Mouse (Mus musculus) regulatory T cell (primary cell): ENCODE results near the gene Lrrc8a.

Experiments
- in situ Hi-C: fragments of 300-600 bp; cut with MboI, MseI; formaldehyde crosslinking; loops from one replicate; pipeline ENCODE4 v1.15.1; 2025; ENCODE audit warnings: high pct_unique_total_duplicates

Gene Lrrc8a

GRCm38 (mm10) chr2:30238906-30239465, 1.5 kb downstream of the Lrrc8a start:
- in situ Hi-C loops: no loop called here

DNA sequence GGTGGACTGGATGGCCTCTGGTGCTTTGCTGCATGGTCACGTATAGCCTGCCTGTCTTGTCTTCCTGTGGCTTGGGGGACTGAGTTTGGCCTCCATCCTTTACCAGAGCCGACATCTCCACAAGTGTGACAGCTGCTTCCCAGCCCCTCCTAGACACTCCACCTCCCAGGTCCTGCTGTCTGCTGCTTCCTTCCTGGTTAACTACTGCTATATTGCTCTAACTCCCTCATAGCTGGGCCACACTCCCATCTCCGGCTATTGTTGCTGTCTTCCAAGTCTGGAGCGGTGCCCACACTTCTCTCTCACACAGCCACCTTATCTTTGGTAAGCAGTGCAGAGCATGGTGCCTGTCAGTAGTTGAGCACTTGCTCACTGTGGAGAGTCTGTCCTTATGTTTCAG, 2.3 kb downstream of the Lrrc8a start:
- in situ Hi-C loops: no loop called here

GRCm38 (mm10) chr2:30240267-30240666, 2.8 kb downstream of the Lrrc8a start, which contains the start of gene Gm28035:
Gm28035 (plus strand) TSS chr2:30240567.
- in situ Hi-C loops: no loop called here

DNA sequence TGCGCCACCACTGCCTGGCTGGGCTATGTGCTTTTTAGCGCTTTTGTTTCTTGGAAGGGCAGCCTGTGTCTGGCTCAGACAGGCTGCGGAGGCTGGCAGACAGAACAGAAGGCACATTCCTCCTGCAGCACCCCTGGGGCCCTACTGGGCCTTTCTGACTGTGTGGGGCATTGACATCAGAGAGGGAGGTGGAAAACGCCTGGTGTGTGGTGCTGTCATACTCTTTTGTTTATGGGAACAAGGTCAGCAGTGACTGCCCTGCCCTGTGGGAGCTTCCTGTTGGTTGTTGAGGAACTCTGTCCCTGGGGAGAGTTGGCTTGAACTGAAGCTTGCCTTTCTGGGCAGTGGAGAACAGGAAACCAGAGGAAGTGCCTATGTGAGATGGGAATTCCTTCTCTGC, 5.0 kb downstream of the Lrrc8a start:
- in situ Hi-C loops: no loop called here

GRCm38 (mm10) chr2:30243391-30243790, 5.9 kb downstream of the Lrrc8a start:
- in situ Hi-C loops: no loop called here

GRCm38 (mm10) chr2:30244595-30245178, 7.2 kb downstream of the Lrrc8a start:
- in situ Hi-C loops: no loop called here

- in situ Hi-C loops: no loop called here
These were observed 9.5 kb downstream of the Lrrc8a start for GRCm38 (mm10) chr2:30247036-30247435.

DNA sequence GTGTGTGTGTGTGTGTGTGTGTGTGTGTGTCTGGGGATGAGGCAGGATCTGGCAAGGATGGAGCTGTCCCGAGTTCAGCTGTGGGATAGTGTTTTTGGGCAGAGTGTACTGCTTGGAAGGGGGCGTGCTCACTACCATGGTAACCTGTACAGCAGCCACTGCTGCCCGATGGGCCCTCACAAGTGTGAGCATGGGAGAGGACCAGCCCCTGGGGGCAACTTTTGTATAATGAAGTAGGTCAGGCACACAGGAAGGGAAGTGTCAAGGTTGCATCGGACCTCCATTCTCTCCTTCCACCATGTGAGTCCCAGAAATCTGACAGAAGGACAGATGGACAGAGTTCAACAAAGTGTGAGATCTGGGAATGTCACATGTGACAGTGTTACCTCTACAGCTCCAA, 10.2 kb downstream of the Lrrc8a start:
- in situ Hi-C loops: no loop called here

DNA sequence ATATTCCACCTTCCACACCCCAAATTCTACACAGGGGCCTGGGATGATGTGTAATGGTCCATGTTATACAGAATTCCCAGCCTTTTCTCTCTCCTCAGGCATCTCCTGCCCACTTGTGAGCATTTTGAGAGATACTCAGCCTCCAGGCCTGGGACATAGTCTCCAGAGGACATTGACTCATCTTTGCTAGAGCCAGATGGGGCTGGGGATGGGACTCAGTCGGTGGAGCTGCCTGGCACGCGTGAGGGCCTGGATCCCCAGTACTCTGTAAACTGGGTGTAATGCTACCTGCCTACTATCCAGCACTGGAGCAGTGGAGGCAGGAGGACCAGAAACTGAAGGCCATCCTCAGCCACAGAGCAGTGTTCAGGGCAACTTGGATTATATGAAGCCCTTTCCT, 11.7 kb downstream of the Lrrc8a start:
- in situ Hi-C loops: no loop called here

GRCm38 (mm10) chr2:30250166-30251128, 12.9 kb downstream of the Lrrc8a start:
- in situ Hi-C loops: no loop called here

DNA sequence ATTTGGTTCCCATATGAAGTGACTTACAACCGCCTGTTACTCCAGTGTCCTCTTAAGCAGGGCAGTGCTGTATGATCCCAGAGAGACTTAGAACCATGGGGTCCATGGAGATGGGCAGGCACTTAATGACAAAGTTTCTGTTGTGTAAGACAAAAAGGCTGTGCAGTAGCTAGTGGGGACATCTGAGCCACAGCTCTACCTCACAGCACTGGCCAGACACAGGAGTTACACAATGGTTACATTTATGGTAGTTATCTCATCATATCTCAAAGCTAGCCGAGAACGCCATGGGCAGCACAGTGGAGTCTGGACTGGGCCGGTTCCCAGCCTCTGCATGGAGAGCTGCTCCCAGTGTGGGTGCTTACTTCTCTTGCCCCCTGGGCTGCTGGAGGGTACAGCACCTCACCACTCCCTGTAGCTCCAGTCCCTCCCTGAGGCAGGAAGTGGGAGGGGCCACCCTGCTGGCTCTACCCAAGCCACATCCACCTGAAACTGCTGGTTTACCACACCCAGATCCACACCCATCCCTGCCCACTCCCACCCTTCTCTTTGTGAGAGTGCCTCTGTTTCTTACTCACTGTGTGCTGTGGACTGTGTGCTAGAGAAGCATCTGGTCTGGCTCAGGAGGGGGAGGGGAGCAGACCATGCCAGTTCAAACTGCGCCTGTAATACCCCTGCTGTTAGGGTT, 14.0 kb downstream of the Lrrc8a start:
- in situ Hi-C loops: no loop called here

GRCm38 (mm10) chr2:30252521-30252920, 15.0 kb downstream of the Lrrc8a start:
- in situ Hi-C loops: no loop called here

GRCm38 (mm10) chr2:30253809-30254208, 16.3 kb downstream of the Lrrc8a start:
- in situ Hi-C loops: no loop called here

DNA sequence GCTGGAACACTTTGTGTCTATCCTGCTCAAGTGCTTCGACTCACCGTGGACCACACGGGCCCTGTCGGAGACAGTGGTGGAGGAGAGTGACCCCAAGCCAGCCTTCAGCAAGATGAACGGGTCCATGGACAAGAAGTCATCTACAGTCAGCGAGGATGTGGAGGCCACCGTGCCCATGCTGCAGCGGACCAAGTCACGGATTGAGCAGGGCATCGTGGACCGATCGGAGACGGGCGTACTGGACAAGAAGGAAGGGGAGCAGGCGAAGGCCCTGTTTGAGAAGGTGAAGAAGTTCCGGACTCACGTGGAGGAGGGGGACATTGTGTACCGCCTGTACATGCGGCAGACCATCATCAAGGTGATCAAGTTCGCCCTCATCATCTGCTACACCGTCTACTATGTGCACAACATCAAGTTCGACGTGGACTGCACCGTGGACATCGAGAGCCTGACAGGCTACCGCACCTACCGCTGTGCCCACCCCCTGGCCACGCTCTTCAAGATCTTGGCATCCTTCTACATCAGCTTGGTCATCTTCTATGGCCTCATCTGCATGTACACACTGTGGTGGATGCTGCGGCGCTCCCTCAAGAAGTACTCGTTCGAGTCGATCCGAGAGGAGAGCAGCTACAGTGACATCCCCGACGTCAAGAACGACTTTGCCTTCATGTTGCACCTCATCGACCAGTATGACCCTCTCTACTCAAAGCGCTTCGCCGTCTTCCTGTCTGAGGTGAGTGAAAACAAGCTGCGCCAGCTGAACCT, 18.3 kb downstream of the Lrrc8a start:
- in situ Hi-C loops: no loop called here

GRCm38 (mm10) chr2:30256616-30257350, 19.3 kb downstream of the Lrrc8a start:
- in situ Hi-C loops: no loop called here

GRCm38 (mm10) chr2:30257699-30258460, 20.4 kb downstream of the Lrrc8a start:
- in situ Hi-C loops: no loop called here

GRCm38 (mm10) chr2:30258600-30258999, 21.1 kb downstream of the Lrrc8a start:
- in situ Hi-C loops: no loop called here

- in situ Hi-C loops: no loop called here
These were observed 21.9 kb downstream of the Lrrc8a start for GRCm38 (mm10) chr2:30259131-30260064.
